Comparison of ENCODE assay signal across 7 mouse cellular contexts in genomic region chr3:27477749-27478148, GRCm38 (mm10).
A peak's percentile ranks its signal among the peaks of the same experiment; 100 is the strongest.
DNase-seq lines count a peak whose midpoint lies in the region; ATAC-seq and TF ChIP-seq lines count a peak whose summit lies in the region.
"Not testable (repeated sequence)": the region's sequence is repeated elsewhere in the genome, so short reads cannot be mapped to it uniquely, and the experiment has no call there.

No protein-coding gene starts in this region.

- not testable (repeated sequence) for ATAC-seq in hindbrain, postnatal 0 days; lung, postnatal 0 days; midbrain, postnatal 0 days (ENCODE audit: low FRiP score)

- H3K27ac ChIP-seq in heart, adult 2 months; hindbrain, postnatal 0 days; layer of hippocampus, adult 2 months; lung, postnatal 0 days (ENCODE audit: low read length); midbrain, postnatal 0 days (ENCODE audit: low read depth, low read length): not testable (repeated sequence)

- intact Hi-C loops in heart, adult 2 months (cut with DNase I): not testable (repeated sequence)

- H3K79me2 ChIP-seq in heart, adult 2 months (replicated peaks; ENCODE audit: control insufficient read depth, insufficient read depth, low read length): not testable (repeated sequence)

- not testable (repeated sequence) for TF ChIP-seq EP300 in heart, adult 2 months (IDR thresholded peaks at IDR 0.05; ENCODE audit: insufficient read depth, low read depth, low read length); lung, postnatal 0 days (IDR thresholded peaks at IDR 0.05)

- H3K9ac ChIP-seq in heart, adult 2 months (ENCODE audit: low read depth, low read length); hindbrain, postnatal 0 days (replicated peaks; ENCODE audit: low read length); lung, postnatal 0 days (replicated peaks; ENCODE audit: low read depth); midbrain, postnatal 0 days (replicated peaks; ENCODE audit: low read length, poor library complexity, severe bottlenecking): not testable (repeated sequence)

- H3K4me3 ChIP-seq in heart, adult 2 months; hindbrain, postnatal 0 days (ENCODE audit: low read length); layer of hippocampus, adult 2 months; lung, postnatal 0 days (ENCODE audit: low read depth, low read length); midbrain, postnatal 0 days (ENCODE audit: low read depth, low read length): not testable (repeated sequence)

- not testable (repeated sequence) for TF ChIP-seq CTCF in brain, embryonic 14.5 days (IDR thresholded peaks at IDR 0.05; ENCODE audit: borderline replicate concordance, extremely low read depth, insufficient read depth, insufficient read length)
- TF ChIP-seq CTCF in heart, adult 2 months (IDR thresholded peaks at IDR 0.05): peak; percentile 50
- peak; percentile 30; the same call in 1 of the 2 replicates for TF ChIP-seq CTCF in hindbrain, postnatal 0 days (IDR thresholded peaks at IDR 0.05; ENCODE audit: low read depth)
- peak; percentile 69 for TF ChIP-seq CTCF in layer of hippocampus, adult 2 months (conservative IDR thresholded peaks at IDR 0.05)
- peak; percentile 47 for TF ChIP-seq CTCF in lung, postnatal 0 days (IDR thresholded peaks at IDR 0.05)
- peak; percentile 42 for TF ChIP-seq CTCF in midbrain, postnatal 0 days (IDR thresholded peaks at IDR 0.05)

- not testable (repeated sequence) for TF ChIP-seq POLR2A in brain, embryonic 14.5 days (IDR thresholded peaks at IDR 0.05; ENCODE audit: borderline replicate concordance, extremely low read depth, insufficient read depth, insufficient read length, poor library complexity, severe bottlenecking); heart, adult 2 months (IDR thresholded peaks at IDR 0.05; ENCODE audit: insufficient read depth, low read depth, low read length)

- not testable (repeated sequence) for H3K4me2 ChIP-seq in hindbrain, postnatal 0 days (ENCODE audit: low read depth, low read length); lung, postnatal 0 days (replicated peaks; ENCODE audit: low read depth, low read length); midbrain, postnatal 0 days (ENCODE audit: low read depth, low read length, poor library complexity, severe bottlenecking)

- not testable (repeated sequence) for H3K4me1 ChIP-seq in heart, adult 2 months (ENCODE audit: control insufficient read depth, insufficient read depth, low read length); hindbrain, postnatal 0 days (ENCODE audit: insufficient read depth, low read length); lung, postnatal 0 days (ENCODE audit: insufficient read depth, low read depth, low read length); midbrain, postnatal 0 days (ENCODE audit: insufficient read depth, low read length)

- WGBS in heart, adult 2 months: 87% methylated on average over 3 of the region's 3 CpGs
- 88% methylated on average over 3 of the region's 3 CpGs for WGBS in hindbrain, postnatal 0 days
- WGBS in lung, postnatal 0 days: 59% methylated on average over 3 of the region's 3 CpGs
- WGBS in midbrain, postnatal 0 days: 89% methylated on average over 3 of the region's 3 CpGs

- not testable (repeated sequence) for H3K27me3 ChIP-seq in heart, adult 2 months (ENCODE audit: control insufficient read depth, insufficient read depth, low read length); hindbrain, postnatal 0 days (ENCODE audit: insufficient read depth, low read length); lung, postnatal 0 days (replicated peaks; ENCODE audit: insufficient read depth, low read length); midbrain, postnatal 0 days (ENCODE audit: insufficient read depth, low read length)

- DNase-seq in 416B (ENCODE audit: low read depth): peak; percentile 33
- peak; percentile 33 for DNase-seq in brain, embryonic 14.5 days (ENCODE audit: low read depth)
- DNase-seq in heart, adult 2 months; hindbrain, postnatal 0 days (ENCODE audit: low spot score); layer of hippocampus, adult 2 months (ENCODE audit: low spot score in 2 of 2); midbrain, postnatal 0 days (ENCODE audit: low spot score): not testable (repeated sequence)
- DNase-seq in lung, postnatal 0 days (ENCODE audit: low spot score): peak; percentile 43

- H3K9me3 ChIP-seq in hindbrain, postnatal 0 days (ENCODE audit: low read length); lung, postnatal 0 days (ENCODE audit: low read length); midbrain, postnatal 0 days (ENCODE audit: low read length): not testable (repeated sequence)

- not testable (repeated sequence) for H3K36me3 ChIP-seq in heart, adult 2 months (ENCODE audit: control insufficient read depth, insufficient read depth, low read length); hindbrain, postnatal 0 days (ENCODE audit: insufficient read depth, low read length); midbrain, postnatal 0 days (ENCODE audit: insufficient read depth, low read length)
- peaks cover 14% of the 10 kb centered on the region; the same call in 1 of the 2 replicates for H3K36me3 ChIP-seq in lung, postnatal 0 days (ENCODE audit: insufficient read depth, low read length)
